In the genomic region with DNA sequence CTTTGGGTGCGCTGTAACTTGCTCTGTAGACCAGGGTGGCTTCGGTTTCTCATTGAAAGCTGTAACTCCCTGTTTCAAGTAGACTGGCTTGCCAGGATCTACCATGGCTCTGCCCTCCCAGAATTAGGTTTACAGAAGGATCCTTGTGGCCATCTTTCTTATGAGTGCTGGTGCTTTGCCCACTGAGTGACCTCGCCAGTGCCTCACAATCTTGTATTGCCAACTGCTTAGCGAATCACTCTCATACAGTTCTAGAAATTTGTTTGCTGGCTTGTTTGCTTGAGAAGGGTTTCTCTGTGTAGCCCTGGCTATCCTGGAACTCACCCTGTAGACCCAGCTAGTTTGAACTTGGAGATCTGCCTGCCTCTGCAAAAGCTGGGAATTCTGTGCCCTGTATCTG, we compare ENCODE assay signal across 22 mouse cellular contexts. TPM values are rescaled to one million over a fixed set of nuclear protein-coding genes. Genes with fewer than 3 reads are reported as not detected.
DNase-seq lines count a peak whose midpoint lies in the region; ATAC-seq and TF ChIP-seq lines count a peak whose summit lies in the region.
"Had no signal": no experiment of that assay in that cellular context is flagged by ENCODE, and none has a peak within 500 bp of the region (broad histone marks: within the 10 kb centered on the region; RNA-seq: fewer than 3 reads in every experiment).

No protein-coding gene starts in this region.

- no peak for DNase-seq in left cerebral cortex, adult 2 months (ENCODE audit: extremely low spot score in 1 of 2, low spot score in 2 of 2)
- no peak for DNase-seq in left cerebral cortex, adult 8-10 months (ENCODE audit: low spot score in 2 of 2)
- DNase-seq in lung, postnatal 4 days: no peak
- DNase-seq in adipocyte (ENCODE audit: low spot score): peak; percentile 31
- no peak for DNase-seq in stomach, postnatal 0 days (ENCODE audit: low spot score)
- DNase-seq in embryo, embryonic 9.5 days (ENCODE audit: extremely low spot score): no peak
- DNase-seq in right cerebral cortex, postnatal 14 days: no peak
- DNase-seq: adrenal gland, postnatal 10 days; cerebellum, adult 11-12 months; cerebellum, adult 9-10 months; cerebellum, postnatal 25 days; gastrocnemius, postnatal 10 days; heart, adult 18-20 months; heart, postnatal 10 days; heart, postnatal 4 days had no signal

- H3K27me3 ChIP-seq in lung, embryonic 16.5 days (ENCODE audit: control insufficient read depth, insufficient read depth, low read depth, low read length): no peaks in the 10 kb centered on the region
- H3K27me3 ChIP-seq in stomach, postnatal 0 days (ENCODE audit: control insufficient read depth, insufficient read depth, low read length): no peaks in the 10 kb centered on the region
- H3K27me3 ChIP-seq: hindbrain, embryonic 13.5 days had no signal

- intact Hi-C loops in left cerebral cortex, adult 2 months (cut with DNase I): no loop called here

- no peak overlapping the region for H3K4me2 ChIP-seq in lung, embryonic 16.5 days (ENCODE audit: low read depth, low read length)
- no peak overlapping the region for H3K4me2 ChIP-seq in stomach, postnatal 0 days (replicated peaks; ENCODE audit: low read depth)
- H3K4me2 ChIP-seq: hindbrain, embryonic 13.5 days had no signal

- no peak overlapping the region for H3K4me3 ChIP-seq in left cerebral cortex, adult 2 months
- H3K4me3 ChIP-seq in lung, embryonic 16.5 days (ENCODE audit: low read length): no peak overlapping the region
- H3K4me3 ChIP-seq in stomach, postnatal 0 days (ENCODE audit: low read depth, low read length): no peak overlapping the region
- H3K4me3 ChIP-seq: erythroblast, embryonic 14.5 days; forebrain, embryonic 10.5 days; heart, embryonic 10.5 days; hindbrain, embryonic 13.5 days had no signal

- H3K4me1 ChIP-seq in lung, embryonic 16.5 days (replicated peaks; ENCODE audit: control insufficient read depth, insufficient read depth, low read length): peaks cover 27% of the 10 kb centered on the region
- H3K4me1 ChIP-seq in stomach, postnatal 0 days (replicated peaks; ENCODE audit: control insufficient read depth, insufficient read depth): no peaks in the 10 kb centered on the region

- no peak overlapping the region for H3K9ac ChIP-seq in lung, embryonic 16.5 days (ENCODE audit: low read length)
- H3K9ac ChIP-seq in stomach, postnatal 0 days (ENCODE audit: low read length): no peak overlapping the region
- H3K9ac ChIP-seq: hindbrain, embryonic 13.5 days had no signal

- no peak for TF ChIP-seq CTCF in left cerebral cortex, adult 2 months (IDR thresholded peaks at IDR 0.05)
- no peak for TF ChIP-seq CTCF in stomach, postnatal 0 days (IDR thresholded peaks at IDR 0.05; ENCODE audit: low read depth)

- no peak for TF ChIP-seq EP300 in stomach, postnatal 0 days (optimal IDR thresholded peaks at IDR 0.05)

- H3K36me3 ChIP-seq in lung, embryonic 16.5 days (ENCODE audit: control insufficient read depth, insufficient read depth, low read length): no peaks in the 10 kb centered on the region
- H3K36me3 ChIP-seq in stomach, postnatal 0 days (ENCODE audit: control insufficient read depth, insufficient read depth, low read length): no peaks in the 10 kb centered on the region
- H3K36me3 ChIP-seq: forebrain, embryonic 10.5 days; heart, embryonic 10.5 days; hindbrain, embryonic 13.5 days had no signal

- whole genome bisulfite sequencing in lung, embryonic 16.5 days: 93% methylated on average over 4 of the region's 4 CpGs
- WGBS in stomach, postnatal 0 days: 91% methylated on average over 4 of the region's 4 CpGs

- H3K27ac ChIP-seq in left cerebral cortex, adult 2 months: peak overlapping the region; percentile 10; the same call in 1 of the 2 replicates
- H3K27ac ChIP-seq in lung, embryonic 16.5 days (ENCODE audit: low read length): peak overlapping the region; percentile 72
- H3K27ac ChIP-seq in stomach, postnatal 0 days (replicated peaks): peak overlapping the region; percentile 66; the same call in 1 of the 2 replicates
- H3K27ac ChIP-seq: heart, embryonic 10.5 days; hindbrain, embryonic 13.5 days had no signal

- H3K9me3 ChIP-seq in lung, embryonic 16.5 days (ENCODE audit: control insufficient read depth, low read length): no peaks in the 10 kb centered on the region
- H3K9me3 ChIP-seq in stomach, postnatal 0 days (ENCODE audit: control insufficient read depth, low read length): no peaks in the 10 kb centered on the region
- H3K9me3 ChIP-seq: heart, embryonic 10.5 days; hindbrain, embryonic 13.5 days had no signal

- no peak for ATAC-seq in lung, embryonic 16.5 days (ENCODE audit: low read depth)
- no peak for ATAC-seq in stomach, postnatal 0 days (ENCODE audit: low FRiP score, low TSS enrichment)
- ATAC-seq: forebrain, embryonic 14.5 days; hindbrain, postnatal 0 days had no signal

RNA-seq across cellular contexts. Expression of a gene that starts 26.1 kb away (rescaled TPM):
- total RNA-seq in left cerebral cortex, adult 2 months (2021): 10 to 100 TPM; 74.3 to 80.8 TPM
- total RNA-seq in left cerebral cortex, adult 8-10 months (2022): 10 to 100 TPM; 60.7 to 74.9 (median 68.5) TPM
- polyA plus RNA-seq in lung, embryonic 16.5 days (2015; fragmentation: Nextera tagmentation; extraction: Ambion mirVana): 28.8 and 34.2 TPM in 2 replicates
- 19.1 and 19.8 TPM in 2 replicates for polyA plus RNA-seq in stomach, postnatal 0 days (2015; fragmentation: Nextera tagmentation; extraction: Ambion mirVana)

Comparison
In these comparisons a context has a peak if more than half of its experiments do, and no peak if none do; other contexts are left out.
1. H3K27ac ChIP-seq: peak in every context shown above with its lines; median percentile 72 in lung, embryonic 16.5 days; 66 in stomach, postnatal 0 days; 10 in left cerebral cortex, adult 2 months.